In the genomic region with DNA sequence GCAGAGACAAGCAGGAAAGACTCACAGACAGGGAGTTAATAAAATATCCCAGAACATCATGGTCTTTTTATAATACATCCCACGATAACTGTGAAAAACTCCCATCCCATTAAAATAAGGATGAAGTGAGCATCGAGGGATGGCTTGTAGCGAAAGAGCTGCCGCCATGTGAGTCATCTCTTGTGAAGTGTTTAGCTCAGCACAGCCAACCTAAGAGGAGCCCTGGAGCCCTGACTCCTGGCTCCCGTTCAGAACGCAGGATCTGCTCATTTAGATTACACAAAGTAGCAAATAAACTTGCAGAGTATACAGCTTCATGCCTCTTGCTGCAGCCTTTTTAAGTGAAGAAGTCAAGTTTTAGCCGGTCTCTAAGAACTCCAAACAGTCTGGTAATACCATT, we compare ENCODE assay signal across 11 mouse cellular contexts.
DNase-seq lines count a peak whose midpoint lies in the region; ATAC-seq lines count a peak whose summit lies in the region.
"Had no signal": no experiment of that assay in that cellular context is flagged by ENCODE, and none has a peak within 500 bp of the region (broad histone marks: within the 10 kb centered on the region; RNA-seq: fewer than 3 reads in every experiment).

No protein-coding gene starts in this region.

- 48% methylated on average over 7 of the region's 7 CpGs for WGBS in heart, embryonic 13.5 days
- 69% methylated on average over 7 of the region's 7 CpGs for WGBS in midbrain, embryonic 14.5 days
- WGBS in midbrain, embryonic 11.5 days, result 70% methylated on average over 7 of the region's 7 CpGs
- WGBS in forebrain, embryonic 14.5 days, result 70% methylated on average over 7 of the region's 7 CpGs

- no peaks in the 10 kb centered on the region for H3K27me3 ChIP-seq in heart, embryonic 13.5 days (replicated peaks)
- H3K27me3 ChIP-seq in midbrain, embryonic 14.5 days (ENCODE audit: control insufficient read depth, insufficient read depth, low read length), result no peaks in the 10 kb centered on the region
- H3K27me3 ChIP-seq in midbrain, embryonic 11.5 days (ENCODE audit: control insufficient read depth, insufficient read depth, low read length), result no peaks in the 10 kb centered on the region
- H3K27me3 ChIP-seq in forebrain, embryonic 14.5 days (replicated peaks; ENCODE audit: control insufficient read depth, insufficient read depth, low read length), result no peaks in the 10 kb centered on the region
- H3K27me3 ChIP-seq: forebrain, embryonic 12.5 days; liver, embryonic 15.5 days had no signal

- no peaks in the 10 kb centered on the region for H3K36me3 ChIP-seq in heart, embryonic 13.5 days
- H3K36me3 ChIP-seq in midbrain, embryonic 14.5 days (ENCODE audit: control insufficient read depth, insufficient read depth, low read length), result no peaks in the 10 kb centered on the region
- H3K36me3 ChIP-seq in midbrain, embryonic 11.5 days (ENCODE audit: control insufficient read depth, insufficient read depth, low read length), result no peaks in the 10 kb centered on the region
- no peaks in the 10 kb centered on the region for H3K36me3 ChIP-seq in forebrain, embryonic 14.5 days (ENCODE audit: control insufficient read depth, insufficient read depth, low read length)
- H3K36me3 ChIP-seq: forebrain, embryonic 12.5 days; liver, embryonic 15.5 days had no signal

- H3K4me1 ChIP-seq in heart, embryonic 13.5 days, result peaks cover 20% of the 10 kb centered on the region
- H3K4me1 ChIP-seq in midbrain, embryonic 14.5 days (ENCODE audit: control insufficient read depth, insufficient read depth, low read length), result 0 out of 2 replicates have a peak, but pooled peaks cover 2% of the 10 kb centered on the region
- no peaks in the 10 kb centered on the region; the same call in 1 of the 2 replicates for H3K4me1 ChIP-seq in midbrain, embryonic 11.5 days (ENCODE audit: control insufficient read depth, insufficient read depth, low read length)
- H3K4me1 ChIP-seq in forebrain, embryonic 14.5 days (ENCODE audit: control insufficient read depth, insufficient read depth, low read length), result no peaks in the 10 kb centered on the region
- H3K4me1 ChIP-seq: liver, embryonic 15.5 days had no signal

- H3K4me2 ChIP-seq in heart, embryonic 13.5 days, result no peak overlapping the region
- no peak overlapping the region for H3K4me2 ChIP-seq in midbrain, embryonic 14.5 days (ENCODE audit: low read length)
- H3K4me2 ChIP-seq in midbrain, embryonic 11.5 days, result no peak overlapping the region
- H3K4me2 ChIP-seq in forebrain, embryonic 14.5 days (ENCODE audit: low read length), result no peak overlapping the region
- H3K4me2 ChIP-seq: forebrain, embryonic 12.5 days; liver, embryonic 15.5 days had no signal

- H3K9me3 ChIP-seq in heart, embryonic 13.5 days, result no peaks in the 10 kb centered on the region
- no peaks in the 10 kb centered on the region for H3K9me3 ChIP-seq in midbrain, embryonic 14.5 days (ENCODE audit: control insufficient read depth, low read length)
- H3K9me3 ChIP-seq in midbrain, embryonic 11.5 days (ENCODE audit: control insufficient read depth, low read length), result no peaks in the 10 kb centered on the region
- no peaks in the 10 kb centered on the region for H3K9me3 ChIP-seq in forebrain, embryonic 14.5 days (replicated peaks; ENCODE audit: control insufficient read depth, low read length)
- H3K9me3 ChIP-seq: forebrain, embryonic 12.5 days; liver, embryonic 15.5 days had no signal

- no peak for DNase-seq in heart, postnatal 4 days
- peak; percentile 31 for DNase-seq in midbrain, embryonic 14.5 days
- DNase-seq in midbrain, embryonic 11.5 days (ENCODE audit: low spot score, missing footprints), result no peak
- peak; percentile 8 for DNase-seq in gastrocnemius, postnatal 25 days
- DNase-seq in lung, postnatal 14 days, result peak; percentile 24
- no peak for DNase-seq in Muller cell, postnatal 12 days (ENCODE audit: inconsistent ontology term)
- DNase-seq in forebrain, embryonic 14.5 days (ENCODE audit: low spot score), result no peak
- DNase-seq: kidney, adult 18-20 months had no signal

- no peak overlapping the region for H3K9ac ChIP-seq in heart, embryonic 13.5 days
- H3K9ac ChIP-seq in midbrain, embryonic 14.5 days (replicated peaks; ENCODE audit: low read length), result no peak overlapping the region
- H3K9ac ChIP-seq in midbrain, embryonic 11.5 days (ENCODE audit: low read length), result no peak overlapping the region
- no peak overlapping the region for H3K9ac ChIP-seq in forebrain, embryonic 14.5 days (ENCODE audit: low read length)
- H3K9ac ChIP-seq: forebrain, embryonic 12.5 days; liver, embryonic 15.5 days had no signal

- ATAC-seq in heart, embryonic 13.5 days (ENCODE audit: extremely low read depth, insufficient number of reproducible peaks, low FRiP score, low TSS enrichment), result no peak
- no peak for ATAC-seq in midbrain, embryonic 14.5 days (ENCODE audit: low FRiP score, low TSS enrichment)
- ATAC-seq in midbrain, embryonic 11.5 days (ENCODE audit: low FRiP score), result no peak
- no peak for ATAC-seq in forebrain, embryonic 14.5 days

- peak overlapping the region; percentile 39; the same call in 1 of the 2 replicates for H3K27ac ChIP-seq in heart, embryonic 13.5 days (replicated peaks)
- H3K27ac ChIP-seq in midbrain, embryonic 14.5 days (replicated peaks; ENCODE audit: low read depth, low read length), result no peak overlapping the region
- no peak overlapping the region for H3K27ac ChIP-seq in midbrain, embryonic 11.5 days (ENCODE audit: low read depth, low read length)
- no peak overlapping the region for H3K27ac ChIP-seq in forebrain, embryonic 14.5 days (ENCODE audit: low read depth, low read length)
- H3K27ac ChIP-seq: forebrain, embryonic 12.5 days; liver, embryonic 15.5 days had no signal

- H3K4me3 ChIP-seq in heart, embryonic 13.5 days, result no peak overlapping the region
- H3K4me3 ChIP-seq in midbrain, embryonic 14.5 days (replicated peaks; ENCODE audit: low read depth, low read length), result no peak overlapping the region
- no peak overlapping the region for H3K4me3 ChIP-seq in midbrain, embryonic 11.5 days (ENCODE audit: low read depth, low read length)
- no peak overlapping the region for H3K4me3 ChIP-seq in forebrain, embryonic 14.5 days (ENCODE audit: low read depth, low read length)
- H3K4me3 ChIP-seq: forebrain, embryonic 12.5 days; liver, embryonic 15.5 days had no signal

Comparison
In these comparisons a context has a peak if more than half of its experiments do, and no peak if none do; other contexts are left out.
1. DNase-seq: peak in midbrain, embryonic 14.5 days (single experiment), gastrocnemius, postnatal 25 days (single experiment) and lung, postnatal 14 days (single experiment); none in heart, postnatal 4 days (single experiment), midbrain, embryonic 11.5 days (single experiment), Muller cell, postnatal 12 days (single experiment) and forebrain, embryonic 14.5 days (single experiment).